Mouse (Mus musculus) CH12.LX (cell line): ENCODE measurements around the gene Tex12. TPM values are rescaled to one million over a fixed set of nuclear protein-coding genes. Genes with fewer than 3 reads are reported as not detected.
A peak's percentile ranks its signal among the peaks of the same experiment; 100 is the strongest.

Experiments used
- DNase-seq: peaks from one replicate; pipeline ENCODE4 v3.0.0-alpha.2; 2013; ENCODE audit errors: extremely low read depth
- H3K27ac ChIP-seq: 2 replicates; pipeline ENCODE4 v1.5.1; 2012; ENCODE audit warnings: low read depth, mild to moderate bottlenecking, control low read depth, moderate library complexity; ENCODE audit not compliant: insufficient read depth
- H3K27me3 ChIP-seq: replicated peaks from 2 replicates; pipeline ENCODE3; 2012; ENCODE audit warnings: inconsistent platforms
- H3K36me3 ChIP-seq, 2 experiments: replicated peaks in 1 of 2; 2 replicates each; pipeline versions ENCODE3 to v1.6.1; 2012; ENCODE audit warnings: inconsistent platforms in 1 of 2, low read length in 1 of 2, mild to moderate bottlenecking in 1 of 2, mixed read lengths in 1 of 2, moderate library complexity in 1 of 2; ENCODE audit not compliant: control insufficient read depth in 1 of 2, insufficient read depth in 1 of 2
- H3K4me1 ChIP-seq, 2 experiments: 2 replicates each; pipeline ENCODE4 v1.6.1; 2012; ENCODE audit warnings: inconsistent platforms in 1 of 2, moderate library complexity in 1 of 2; ENCODE audit not compliant: insufficient read depth in 2 of 2, control insufficient read depth in 1 of 2
- H3K4me2 ChIP-seq: 2 replicates; pipeline ENCODE4 v1.6.1; 2012; ENCODE audit warnings: low read depth, mild to moderate bottlenecking, control low read depth; ENCODE audit not compliant: poor library complexity, insufficient read depth, severe bottlenecking
- H3K4me3 ChIP-seq, 3 experiments: fragments of 150-350 bp in 1 of 3; sonication (generic) in 1 of 3; replicated peaks in 1 of 3; 2 replicates each; pipeline versions ENCODE3 to v1.5.1; 2011 to 2012; ENCODE audit warnings: low read depth in 2 of 3, low read length in 2 of 3, mild to moderate bottlenecking in 2 of 3, moderate library complexity in 2 of 3, control low read depth in 1 of 3, improper control_type of control experiment in 1 of 3, inconsistent platforms in 1 of 3, mixed read lengths in 1 of 3; ENCODE audit not compliant: poor library complexity in 1 of 3
- H3K79me2 ChIP-seq: replicated peaks from 2 replicates; pipeline ENCODE4 v1.6.1; 2012; ENCODE audit warnings: mild to moderate bottlenecking, moderate library complexity; ENCODE audit not compliant: control insufficient read depth, poor library complexity, insufficient read depth, severe bottlenecking; ENCODE audit errors: extremely low read depth
- H3K9ac ChIP-seq: 2 replicates; pipeline ENCODE4 v1.6.1; 2012; ENCODE audit warnings: low read depth, mild to moderate bottlenecking, control low read depth, moderate library complexity; ENCODE audit not compliant: insufficient read depth
- H3K9me3 ChIP-seq: replicated peaks from 2 replicates; pipeline ENCODE3; 2012; ENCODE audit warnings: low read length, inconsistent platforms, mixed read lengths
- BHLHE40 ChIP-seq: IDR thresholded peaks from 2 replicates; pipeline ENCODE4 v1.6.1; 2011; ENCODE audit warnings: mild to moderate bottlenecking, low read depth, low read length, improper control_type of control experiment
- CHD2 ChIP-seq: IDR thresholded peaks from 2 replicates; pipeline ENCODE4 v1.6.1; 2011; ENCODE audit warnings: low read length, improper control_type of control experiment
- CTCF ChIP-seq, 2 experiments: IDR thresholded peaks in 1 of 2; conservative IDR thresholded peaks in 1 of 2; 2 replicates each; pipeline ENCODE4 v1.5.1; 2011 to 2012; ENCODE audit warnings: low read depth in 2 of 2, low read length in 2 of 2, improper control_type of control experiment in 1 of 2, inconsistent platforms in 1 of 2, mild to moderate bottlenecking in 1 of 2, moderate library complexity in 1 of 2
- E2F4 ChIP-seq: IDR thresholded peaks from 2 replicates; pipeline ENCODE4 v1.6.1; 2011; ENCODE audit warnings: low read depth, low read length, improper control_type of control experiment; ENCODE audit not compliant: insufficient replicate concordance
- ELF1 ChIP-seq: IDR thresholded peaks from 2 replicates; pipeline ENCODE4 v1.6.1; 2014; ENCODE audit warnings: low read depth, mild to moderate bottlenecking, inconsistent platforms, low read length, improper control_type of control experiment
- EP300 ChIP-seq: IDR thresholded peaks from 2 replicates; pipeline ENCODE4 v1.6.1; 2011; ENCODE audit warnings: low read length, improper control_type of control experiment
- ETS1 ChIP-seq: conservative IDR thresholded peaks from 2 replicates; pipeline ENCODE4 v1.6.1; 2012; ENCODE audit warnings: low read depth, mild to moderate bottlenecking, inconsistent platforms, low read length, improper control_type of control experiment, moderate library complexity
- GABPA ChIP-seq: IDR thresholded peaks from 2 replicates; pipeline ENCODE4 v1.6.1; 2012; ENCODE audit warnings: low read depth, low read length, improper control_type of control experiment, inconsistent platforms; ENCODE audit not compliant: insufficient replicate concordance
- HCFC1 ChIP-seq: IDR thresholded peaks from 2 replicates; pipeline ENCODE4 v1.6.1; 2012; ENCODE audit warnings: low read depth, mild to moderate bottlenecking, inconsistent platforms, low read length, improper control_type of control experiment
- IRF4 ChIP-seq: IDR thresholded peaks from 2 replicates; pipeline ENCODE4 v1.6.1; 2014; ENCODE audit warnings: low read depth, mild to moderate bottlenecking, inconsistent platforms, low read length, improper control_type of control experiment
- JUN ChIP-seq: IDR thresholded peaks from 2 replicates; pipeline ENCODE4 v1.6.1; 2011; ENCODE audit warnings: low read depth, mild to moderate bottlenecking, low read length, improper control_type of control experiment, moderate library complexity; ENCODE audit not compliant: insufficient read depth
- JUND ChIP-seq: conservative IDR thresholded peaks from 2 replicates; pipeline ENCODE4 v1.6.1; 2011; ENCODE audit warnings: low read depth, low read length, improper control_type of control experiment
- KAT2A ChIP-seq: IDR thresholded peaks from 2 replicates; pipeline ENCODE4 v1.6.1; 2012; ENCODE audit warnings: low read length, improper control_type of control experiment, inconsistent platforms; ENCODE audit not compliant: insufficient replicate concordance
- MAFK ChIP-seq: IDR thresholded peaks from 2 replicates; pipeline ENCODE4 v1.6.1; 2011; ENCODE audit warnings: low read length, improper control_type of control experiment; ENCODE audit not compliant: insufficient replicate concordance
- MAX ChIP-seq: IDR thresholded peaks from 2 replicates; pipeline ENCODE4 v1.6.1; 2011; ENCODE audit warnings: low read length, improper control_type of control experiment
- MAZ ChIP-seq: IDR thresholded peaks from 2 replicates; pipeline ENCODE4 v1.6.1; 2012; ENCODE audit warnings: low read depth, mild to moderate bottlenecking, inconsistent platforms, low read length, improper control_type of control experiment, moderate library complexity
- MEF2A ChIP-seq: IDR thresholded peaks from 2 replicates; pipeline ENCODE4 v1.6.1; 2014; ENCODE audit warnings: low read depth, mild to moderate bottlenecking, inconsistent platforms, low read length, improper control_type of control experiment, borderline replicate concordance
- MXI1 ChIP-seq: IDR thresholded peaks from 2 replicates; pipeline ENCODE4 v1.6.1; 2011; ENCODE audit warnings: mild to moderate bottlenecking, low read depth, low read length, improper control_type of control experiment
- MYC ChIP-seq: IDR thresholded peaks from 2 replicates; pipeline ENCODE4 v1.6.1; 2011; ENCODE audit warnings: low read depth, mild to moderate bottlenecking, improper control_type of control experiment, low read length
- NELFE ChIP-seq: IDR thresholded peaks from 2 replicates; pipeline ENCODE4 v1.6.1; 2011; ENCODE audit warnings: low read depth, low read length, improper control_type of control experiment
- NRF1 ChIP-seq: IDR thresholded peaks from 2 replicates; pipeline ENCODE4 v1.6.1; 2014; ENCODE audit warnings: low read depth, mild to moderate bottlenecking, inconsistent platforms, low read length, improper control_type of control experiment, moderate library complexity
- POLR2A ChIP-seq: IDR thresholded peaks from 2 replicates; pipeline ENCODE4 v1.6.1; 2011; ENCODE audit warnings: low read depth, mild to moderate bottlenecking, improper control_type of control experiment, low read length
- RAD21 ChIP-seq: IDR thresholded peaks from 2 replicates; pipeline ENCODE4 v1.6.1; 2011; ENCODE audit warnings: low read depth, mild to moderate bottlenecking, low read length, improper control_type of control experiment, moderate library complexity
- SIN3A ChIP-seq: IDR thresholded peaks from 2 replicates; pipeline ENCODE4 v1.6.1; 2012; ENCODE audit warnings: low read length, improper control_type of control experiment, inconsistent platforms
- SMC3 ChIP-seq: IDR thresholded peaks from 2 replicates; pipeline ENCODE4 v1.6.1; 2011; ENCODE audit warnings: low read depth, low read length, improper control_type of control experiment
- TBP ChIP-seq: conservative IDR thresholded peaks from 2 replicates; pipeline ENCODE4 v1.6.1; 2011; ENCODE audit warnings: low read depth, low read length, improper control_type of control experiment
- TCF12 ChIP-seq: IDR thresholded peaks from 2 replicates; pipeline ENCODE4 v1.6.1; 2014; ENCODE audit warnings: low read depth, mild to moderate bottlenecking, inconsistent platforms, low read length, improper control_type of control experiment
- USF1 ChIP-seq: IDR thresholded peaks from 2 replicates; pipeline ENCODE4 v1.6.1; 2014; ENCODE audit warnings: low read depth, mild to moderate bottlenecking, inconsistent platforms, low read length, improper control_type of control experiment
- USF2 ChIP-seq: conservative IDR thresholded peaks from 2 replicates; pipeline ENCODE4 v1.6.1; 2011; ENCODE audit warnings: low read depth, low read length, improper control_type of control experiment
- ZC3H11A ChIP-seq: IDR thresholded peaks from 2 replicates; pipeline ENCODE4 v1.6.1; 2012; ENCODE audit warnings: low read depth, mild to moderate bottlenecking, inconsistent platforms, low read length, improper control_type of control experiment
- ZMIZ1 ChIP-seq: IDR thresholded peaks from 2 replicates; pipeline ENCODE4 v1.6.1; 2012; ENCODE audit warnings: low read depth, mild to moderate bottlenecking, inconsistent platforms, low read length, improper control_type of control experiment
- ZNF384 ChIP-seq: IDR thresholded peaks from 2 replicates; pipeline ENCODE4 v1.6.1; 2012; ENCODE audit warnings: low read depth, low read length, improper control_type of control experiment, inconsistent platforms
- dilution Hi-C: fragments of 300-500 bp; cut with MboI; formaldehyde crosslinking; loops from 2 replicates; pipeline ENCODE4 v1.14.3; 2020; ENCODE audit warnings: low sequenced_read_pairs; ENCODE audit not compliant: extremely low pct_unique_long_range_greater_than_20kb, extremely low pct_ligation_motif_present
- in situ Hi-C: fragments of 300-500 bp; cut with MboI; formaldehyde crosslinking; loops from 3 replicates; pipeline ENCODE4 v1.14.3; 2019; ENCODE audit warnings: low sequenced_read_pairs, low pct_ligation_motif_present, low pct_unique_long_range_greater_than_20kb, mixed read lengths
- polyA plus RNA-seq: library from polyadenylated mRNA; unstranded; fragments of >175 nt; gene quantifications from 2 replicates; pipeline ENCODE4 v1.2.1, GENCODE M21; 2012; ENCODE audit warnings: low read depth; ENCODE audit not compliant: insufficient read length
- total RNA-seq, 2 experiments: library from RNA; depleted of rRNA; stranded (reverse); fragments of 300-350 nt in 1 of 2; fragments of >200 nt in 1 of 2; gene quantifications; 2 replicates each; pipeline ENCODE4 v1.2.3; 2012 to 2014

Gene Tex12
- total and polyA plus RNA-seq, 3 experiments, result not detected

DNA sequence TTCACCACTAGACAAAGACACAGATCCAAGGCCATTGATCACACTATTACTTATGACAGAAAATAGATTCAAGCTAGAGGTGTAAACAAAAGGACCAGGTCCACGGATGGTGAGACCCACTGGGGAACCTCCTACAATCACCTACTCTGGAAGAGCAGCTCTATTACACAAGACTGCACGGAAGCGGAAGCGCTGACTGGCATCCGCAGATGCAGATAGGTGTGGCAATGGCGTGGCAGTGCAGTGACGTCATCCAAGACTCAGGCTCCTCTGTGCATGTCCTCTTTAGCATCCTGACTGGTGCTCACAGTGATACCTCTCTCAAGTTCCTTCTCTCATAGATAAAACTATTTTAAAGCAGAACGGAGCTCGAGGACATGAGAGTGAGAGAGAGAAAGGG, 31.8 kb upstream of the Tex12 start:
- dilution Hi-C loops (no loop called here), in situ Hi-C loops (no loop called here)
- TF ChIP-seq MAZ (no peak), IRF4 (no peak), CTCF (conservative IDR thresholded peaks at IDR 0.05 in 1 of 2, IDR thresholded peaks at IDR 0.05 in 1 of 2; ENCODE audit: low read depth in 2 of 2, low read length in 2 of 2) (no peak), RAD21 (no peak)
- peaks cover 5 to 14% of the 10 kb centered on the region in 2 experiments for H3K4me1 ChIP-seq
- no peaks in the 10 kb centered on the region for H3K79me2 ChIP-seq
- no peak overlapping the region for H3K27ac ChIP-seq
- no peak overlapping the region for H3K9ac ChIP-seq
- no peak for DNase-seq
- H3K4me2 ChIP-seq, result no peak overlapping the region
- H3K4me3 ChIP-seq, result no peak overlapping the region
- no peaks in the 10 kb centered on the region for H3K27me3 ChIP-seq
- peaks cover 26 to 35% of the 10 kb centered on the region in 2 experiments for H3K36me3 ChIP-seq
- no peaks in the 10 kb centered on the region for H3K9me3 ChIP-seq

GRCm38 (mm10) chr9:50590856-50591518, 29.9 kb upstream of the Tex12 start:
- no peaks in the 10 kb centered on the region for H3K79me2 ChIP-seq
- no peak overlapping the region for H3K27ac ChIP-seq
- in situ Hi-C loops, result no loop called here
- DNase-seq, result peak; percentile 61
- peaks cover 5 to 14% of the 10 kb centered on the region in 2 experiments for H3K4me1 ChIP-seq
- H3K9me3 ChIP-seq, result no peaks in the 10 kb centered on the region
- H3K4me3 ChIP-seq, result peak overlapping the region in 1 of 3 experiments; percentile 21
- dilution Hi-C loops, result no loop called here
- H3K9ac ChIP-seq, result no peak overlapping the region; the same call in 1 of the 2 replicates
- H3K4me2 ChIP-seq, result peak overlapping the region; percentile 8; the same call in 1 of the 2 replicates
- H3K36me3 ChIP-seq, result peaks cover 10 to 16% of the 10 kb centered on the region in 2 experiments
- no peaks in the 10 kb centered on the region for H3K27me3 ChIP-seq
- TF ChIP-seq MEF2A (peak; percentile 80; the same call in 1 of the 2 replicates), RAD21 (no peak), CHD2 (no peak), ZNF384 (no peak), TCF12 (no peak), USF2 (no peak), BHLHE40 (peak; percentile 49), NRF1 (no peak), SMC3 (no peak), ZC3H11A (no peak), GABPA (no peak), MYC (no peak), ZMIZ1 (no peak), MAZ (no peak), USF1 (no peak), JUN (no peak), SIN3A (no peak), EP300 (no peak), IRF4 (peak; percentile 48; the same call in 1 of the 2 replicates), POLR2A (no peak), KAT2A (no peak), ELF1 (no peak), MXI1 (no peak), MAX (no peak), E2F4 (no peak), MAFK (peak; percentile 25; the same call in 1 of the 2 replicates), ETS1 (peak; percentile 55; the same call in 1 of the 2 replicates), JUND (no peak), TBP (no peak), NELFE (no peak), HCFC1 (no peak)
